Mouse (Mus musculus) C2C12 (cell line): ENCODE measurements around the gene Zfp983. TPM values are rescaled to one million over a fixed set of nuclear protein-coding genes. Genes with fewer than 3 reads are reported as not detected.
A peak's percentile ranks its signal among the peaks of the same experiment; 100 is the strongest.

Source experiments
- H3K27me3 ChIP-seq: one replicate; pipeline ENCODE4 v1.6.1; 2011; ENCODE audit not compliant: control insufficient read depth, insufficient read depth, insufficient read length
- H3K36me3 ChIP-seq: one replicate; pipeline ENCODE4 v1.6.1; 2011; ENCODE audit not compliant: control insufficient read depth, insufficient read depth
- H3K4me3 ChIP-seq: one replicate; pipeline ENCODE4 v1.5.1; 2011; ENCODE audit warnings: mild to moderate bottlenecking, control low read depth; ENCODE audit not compliant: poor library complexity, insufficient read depth, severe bottlenecking
- H3K79me2 ChIP-seq: one replicate; pipeline ENCODE4 v1.6.1; 2011; ENCODE audit not compliant: control insufficient read depth, insufficient read depth
- H3K79me3 ChIP-seq: one replicate; pipeline ENCODE4 v1.6.1; 2011; ENCODE audit warnings: low read depth, control low read depth
- H3ac ChIP-seq: one replicate; pipeline ENCODE3; 2011; ENCODE audit warnings: low read depth; ENCODE audit not compliant: control insufficient read depth, insufficient read length
- CEBPB ChIP-seq: IDR thresholded peaks from one replicate; pipeline ENCODE4 v1.6.1; 2011; ENCODE audit warnings: low read depth, mild to moderate bottlenecking, control low read depth, moderate library complexity
- CTCF ChIP-seq: IDR thresholded peaks from one replicate; pipeline ENCODE4 v1.5.1; 2011; ENCODE audit not compliant: control insufficient read depth, insufficient read depth, insufficient read length
- FOSL1 ChIP-seq: IDR thresholded peaks from one replicate; pipeline ENCODE4 v1.8.0; 2011; ENCODE audit warnings: mild to moderate bottlenecking, low read length; ENCODE audit not compliant: poor library complexity, insufficient read depth, severe bottlenecking
- MAX ChIP-seq: IDR thresholded peaks from one replicate; pipeline ENCODE4 v1.6.1; 2011; ENCODE audit warnings: mild to moderate bottlenecking, control low read depth
- MYOD1 ChIP-seq: IDR thresholded peaks from one replicate; pipeline ENCODE4 v1.6.1; 2011; ENCODE audit warnings: low read depth; ENCODE audit not compliant: control insufficient read depth, insufficient read length
- MYOG ChIP-seq: IDR thresholded peaks from one replicate; pipeline ENCODE4 v1.6.1; 2011; ENCODE audit not compliant: control insufficient read depth, insufficient read length; ENCODE audit errors: extremely low read depth
- USF1 ChIP-seq: IDR thresholded peaks from one replicate; pipeline ENCODE4 v1.6.1; 2011; ENCODE audit warnings: low read depth, mild to moderate bottlenecking, control low read depth, moderate library complexity
- polyA plus RNA-seq: library from polyadenylated mRNA; unstranded; fragments of >200 nt; fragmentation: generic; extraction: Trizol; gene quantifications from one replicate; pipeline ENCODE4 v1.2.1, GENCODE M21; 2012; ENCODE audit warnings: missing spikeins

Zfp983 gene
- polyA plus RNA-seq, 1 experiment: 0.13 TPM

- peaks cover 4% of the 10 kb centered on the region for H3K79me2 ChIP-seq
- H3ac ChIP-seq: no peak overlapping the region
- no peaks in the 10 kb centered on the region for H3K27me3 ChIP-seq
- no peaks in the 10 kb centered on the region for H3K79me3 ChIP-seq
- H3K36me3 ChIP-seq: no peaks in the 10 kb centered on the region
- TF ChIP-seq MAX (no peak), MYOG (no peak), USF1 (no peak), FOSL1 (no peak), CEBPB (no peak), CTCF (no peak), MYOD1 (no peak)
- H3K4me3 ChIP-seq: no peak overlapping the region
These were observed 53.0 kb downstream of the Zfp983 start for GRCm38 (mm10) chr17:21703414-21703813.

- Histone ChIP-seq H3K79me2 (peaks cover 13% of the 10 kb centered on the region), H3K4me3 (peak within 1 kb of the TSS; percentile 38), H3ac (peak within 1 kb of the TSS; percentile 80), H3K36me3 (no peaks in the 10 kb centered on the region), H3K27me3 (no peaks in the 10 kb centered on the region), H3K79me3 (no peaks in the 10 kb centered on the region)
- TF ChIP-seq MYOD1 (no peak), CEBPB (no peak), USF1 (no peak)
These were observed 57.0 kb downstream of the Zfp983 start, which contains the start of gene Zfp760 for GRCm38 (mm10) chr17:21707343-21707996. Gene Zfp760 (plus strand): TSS chr17:21707741.

GRCm38 (mm10) chr17:21708401-21708800 is 58.0 kb downstream of the Zfp983 start:
- Histone ChIP-seq H3K36me3 (peaks cover 3% of the 10 kb centered on the region), H3K4me3 (no peak overlapping the region), H3K79me2 (peaks cover 13% of the 10 kb centered on the region), H3K27me3 (no peaks in the 10 kb centered on the region), H3ac (peak overlapping the region; percentile 23), H3K79me3 (no peaks in the 10 kb centered on the region)
- TF ChIP-seq MAX (no peak), CEBPB (no peak), FOSL1 (no peak), MYOD1 (no peak), CTCF (no peak), USF1 (no peak), MYOG (no peak)

Other genes starting within 250 kb of the Zfp983 start
- gene Zfp54, start 227.4 kb upstream of the Zfp983 start, polyA plus RNA-seq: 0.97 TPM
- 1.6 TPM for gene Zfp51, start 200.2 kb upstream of the Zfp983 start, polyA plus RNA-seq
- 2.0 TPM for gene Zfp53, start 161.6 kb upstream of the Zfp983 start, polyA plus RNA-seq
- gene Zfp52, start 115.1 kb upstream of the Zfp983 start, polyA plus RNA-seq: 2.8 TPM
- 2.3 TPM for gene Zfp948, start 83.6 kb upstream of the Zfp983 start, polyA plus RNA-seq
- not detected for gene Gm10226, start 41.2 kb downstream of the Zfp983 start, polyA plus RNA-seq
- 0.46 TPM for gene Zfp760, start 57.1 kb downstream of the Zfp983 start, polyA plus RNA-seq
- 0.39 TPM for gene Zfp229, start 80.2 kb downstream of the Zfp983 start, polyA plus RNA-seq
- gene Zfp820, start 195.1 kb downstream of the Zfp983 start, polyA plus RNA-seq: 0.26 TPM